8 mouse cellular contexts compared by ENCODE assay signal in genomic region chr4:101356954-101357891, GRCm38 (mm10).
DNase-seq lines count a peak whose midpoint lies in the region; ATAC-seq and TF ChIP-seq lines count a peak whose summit lies in the region.

No protein-coding gene starts in this region.

- H3K9ac ChIP-seq in intestine, embryonic 14.5 days (ENCODE audit: low read length), result peak overlapping the region; percentile 79
- H3K9ac ChIP-seq in limb, embryonic 14.5 days (ENCODE audit: low read depth, low read length, severe bottlenecking), result peak overlapping the region; percentile 82
- H3K9ac ChIP-seq in midbrain, embryonic 16.5 days (ENCODE audit: low read depth, low read length), result peak overlapping the region; percentile 97
- H3K9ac ChIP-seq in stomach, embryonic 15.5 days, result peak overlapping the region; percentile 20; the same call in 1 of the 2 replicates

- peak overlapping the region; percentile 58 for H3K4me3 ChIP-seq in cortical plate, adult 2 months (ENCODE audit: insufficient read depth, low read length)
- H3K4me3 ChIP-seq in intestine, embryonic 14.5 days (ENCODE audit: low read depth, low read length), result peak overlapping the region; percentile 74
- H3K4me3 ChIP-seq in limb, embryonic 14.5 days (replicated peaks; ENCODE audit: low read length), result peak overlapping the region; percentile 82
- H3K4me3 ChIP-seq in midbrain, embryonic 16.5 days (ENCODE audit: low read depth, low read length), result peak overlapping the region; percentile 92
- H3K4me3 ChIP-seq in stomach, embryonic 15.5 days (replicated peaks), result peak overlapping the region; percentile 75

- H3K27me3 ChIP-seq in intestine, embryonic 14.5 days (replicated peaks; ENCODE audit: control insufficient read depth, insufficient read depth, low read length), result 0 out of 2 replicates have a peak, but pooled peaks cover 4% of the 10 kb centered on the region
- H3K27me3 ChIP-seq in limb, embryonic 14.5 days (ENCODE audit: control insufficient read depth, insufficient read depth, low read length), result no peaks in the 10 kb centered on the region
- H3K27me3 ChIP-seq in midbrain, embryonic 16.5 days (ENCODE audit: control insufficient read depth, insufficient read depth, low read depth, low read length), result no peaks in the 10 kb centered on the region
- no peaks in the 10 kb centered on the region for H3K27me3 ChIP-seq in stomach, embryonic 15.5 days (replicated peaks)

- intact Hi-C loops in gastrocnemius, postnatal 36 days (cut with DNase I), result loop anchor here (5.0 kb wide), 1 partner anchor 95 kb away; no protein-coding TSS in a partner anchor

- no peak for TF ChIP-seq POLR2A in cortical plate, adult 2 months (IDR thresholded peaks at IDR 0.05; ENCODE audit: extremely low read depth, insufficient read depth, low read length)
- no peak; the same call in 1 of the 2 replicates for TF ChIP-seq POLR2A in limb, embryonic 14.5 days (IDR thresholded peaks at IDR 0.05; ENCODE audit: borderline replicate concordance, extremely low read depth, insufficient read depth, insufficient read length)

- peak overlapping the region; percentile 85 for H3K27ac ChIP-seq in cortical plate, adult 2 months (ENCODE audit: insufficient read depth, low read length)
- H3K27ac ChIP-seq in intestine, embryonic 14.5 days (ENCODE audit: low read depth), result peak overlapping the region; percentile 78
- H3K27ac ChIP-seq in limb, embryonic 14.5 days (replicated peaks; ENCODE audit: low read depth, low read length), result peak overlapping the region; percentile 68
- peak overlapping the region; percentile 96 for H3K27ac ChIP-seq in midbrain, embryonic 16.5 days (ENCODE audit: low read length)
- H3K27ac ChIP-seq in stomach, embryonic 15.5 days, result peak overlapping the region; percentile 83; the same call in 1 of the 2 replicates

- TF ChIP-seq CTCF in cortical plate, adult 2 months (IDR thresholded peaks at IDR 0.05; ENCODE audit: extremely low read depth, insufficient read depth, low read length), result no peak

- no peaks in the 10 kb centered on the region for H3K9me3 ChIP-seq in intestine, embryonic 14.5 days (ENCODE audit: control insufficient read depth, low read length)
- no peaks in the 10 kb centered on the region for H3K9me3 ChIP-seq in limb, embryonic 14.5 days (ENCODE audit: control insufficient read depth, low read length)
- H3K9me3 ChIP-seq in midbrain, embryonic 16.5 days (replicated peaks; ENCODE audit: control insufficient read depth, low read length, poor library complexity, severe bottlenecking), result no peaks in the 10 kb centered on the region
- no peaks in the 10 kb centered on the region for H3K9me3 ChIP-seq in stomach, embryonic 15.5 days

- peak; percentile 17 for ATAC-seq in intestine, embryonic 14.5 days (replicated peaks; ENCODE audit: low FRiP score, low TSS enrichment, low read depth)
- ATAC-seq in limb, embryonic 14.5 days (ENCODE audit: low FRiP score, low read depth), result peak; percentile 2; the same call in 1 of the 2 replicates
- peak; percentile 13; the same call in 1 of the 2 replicates for ATAC-seq in midbrain, embryonic 16.5 days
- ATAC-seq in stomach, embryonic 15.5 days (ENCODE audit: insufficient read depth, low FRiP score, low read depth), result no peak

- 8% methylated on average over 31 of the region's 31 CpGs for WGBS in intestine, embryonic 14.5 days
- WGBS in limb, embryonic 14.5 days, result 14% methylated on average over 31 of the region's 31 CpGs
- WGBS in midbrain, embryonic 16.5 days, result 12% methylated on average over 31 of the region's 31 CpGs
- 7% methylated on average over 31 of the region's 31 CpGs for WGBS in stomach, embryonic 15.5 days

- H3K4me2 ChIP-seq in intestine, embryonic 14.5 days (ENCODE audit: low read length), result peak overlapping the region; percentile 84
- H3K4me2 ChIP-seq in limb, embryonic 14.5 days (replicated peaks; ENCODE audit: low read depth, low read length, severe bottlenecking), result peak overlapping the region; percentile 71
- H3K4me2 ChIP-seq in midbrain, embryonic 16.5 days (ENCODE audit: low read length), result peak overlapping the region; percentile 89
- H3K4me2 ChIP-seq in stomach, embryonic 15.5 days, result peak overlapping the region; percentile 86

- DNase-seq in urinary bladder, adult 18-20 months (ENCODE audit: low spot score in 2 of 2), result peak; percentile 38 to 60
- DNase-seq in urinary bladder, postnatal 4 days (ENCODE audit: low spot score in 2 of 2), result no peak
- peak; percentile 27 to 71 for DNase-seq in gastrocnemius, postnatal 36 days
- DNase-seq in intestine, embryonic 14.5 days (ENCODE audit: low spot score), result peak; percentile 81
- peak; percentile 58 for DNase-seq in limb, embryonic 14.5 days (ENCODE audit: low spot score)

- no peaks in the 10 kb centered on the region for H3K36me3 ChIP-seq in intestine, embryonic 14.5 days (ENCODE audit: control insufficient read depth, insufficient read depth, low read length)
- no peaks in the 10 kb centered on the region for H3K36me3 ChIP-seq in limb, embryonic 14.5 days (ENCODE audit: control insufficient read depth, insufficient read depth, low read length)
- no peaks in the 10 kb centered on the region for H3K36me3 ChIP-seq in midbrain, embryonic 16.5 days (ENCODE audit: control insufficient read depth, insufficient read depth, low read length)
- H3K36me3 ChIP-seq in stomach, embryonic 15.5 days, result no peaks in the 10 kb centered on the region

- peaks cover 5% of the 10 kb centered on the region for H3K4me1 ChIP-seq in cortical plate, adult 2 months (ENCODE audit: control insufficient read depth, insufficient read depth, low read length)
- peaks cover 18% of the 10 kb centered on the region for H3K4me1 ChIP-seq in intestine, embryonic 14.5 days (replicated peaks; ENCODE audit: control insufficient read depth, insufficient read depth, low read length)
- peaks cover 20% of the 10 kb centered on the region for H3K4me1 ChIP-seq in limb, embryonic 14.5 days (ENCODE audit: control insufficient read depth, insufficient read depth, low read length)
- H3K4me1 ChIP-seq in midbrain, embryonic 16.5 days (ENCODE audit: control insufficient read depth, insufficient read depth, low read length), result peaks cover 30% of the 10 kb centered on the region
- H3K4me1 ChIP-seq in stomach, embryonic 15.5 days, result 0 out of 2 replicates have a peak, but pooled peaks cover 8% of the 10 kb centered on the region

Comparison
In these comparisons a context has a peak if more than half of its experiments do, and no peak if none do; other contexts are left out.
1. DNase-seq: peak in urinary bladder, adult 18-20 months (2 of 2), gastrocnemius, postnatal 36 days (2 of 2), intestine, embryonic 14.5 days (single experiment) and limb, embryonic 14.5 days (single experiment); none in urinary bladder, postnatal 4 days (0 of 2).
2. H3K9ac ChIP-seq: peak in every context shown above with its lines; median percentile 97 in midbrain, embryonic 16.5 days; 82 in limb, embryonic 14.5 days; 79 in intestine, embryonic 14.5 days; 20 in stomach, embryonic 15.5 days.
3. Peak in every context shown above with its lines, with median percentiles within 50 percentile points of each other: H3K27ac ChIP-seq, H3K4me3 ChIP-seq and H3K4me2 ChIP-seq.